Mouse (Mus musculus): ENCODE results near the gene Cyp2u1. TPM values are rescaled to one million over a fixed set of nuclear protein-coding genes. Genes with fewer than 3 reads are reported as not detected.
"Not testable (repeated sequence)": the region's sequence is repeated elsewhere in the genome, so short reads cannot be mapped to it uniquely, and the experiment has no call there.

Cyp2u1 gene
- polyA plus RNA-seq (2016; fragmentation: Nextera tagmentation; extraction: Ambion mirVana), result 8.2 and 8.5 TPM in 2 replicates

DNA sequence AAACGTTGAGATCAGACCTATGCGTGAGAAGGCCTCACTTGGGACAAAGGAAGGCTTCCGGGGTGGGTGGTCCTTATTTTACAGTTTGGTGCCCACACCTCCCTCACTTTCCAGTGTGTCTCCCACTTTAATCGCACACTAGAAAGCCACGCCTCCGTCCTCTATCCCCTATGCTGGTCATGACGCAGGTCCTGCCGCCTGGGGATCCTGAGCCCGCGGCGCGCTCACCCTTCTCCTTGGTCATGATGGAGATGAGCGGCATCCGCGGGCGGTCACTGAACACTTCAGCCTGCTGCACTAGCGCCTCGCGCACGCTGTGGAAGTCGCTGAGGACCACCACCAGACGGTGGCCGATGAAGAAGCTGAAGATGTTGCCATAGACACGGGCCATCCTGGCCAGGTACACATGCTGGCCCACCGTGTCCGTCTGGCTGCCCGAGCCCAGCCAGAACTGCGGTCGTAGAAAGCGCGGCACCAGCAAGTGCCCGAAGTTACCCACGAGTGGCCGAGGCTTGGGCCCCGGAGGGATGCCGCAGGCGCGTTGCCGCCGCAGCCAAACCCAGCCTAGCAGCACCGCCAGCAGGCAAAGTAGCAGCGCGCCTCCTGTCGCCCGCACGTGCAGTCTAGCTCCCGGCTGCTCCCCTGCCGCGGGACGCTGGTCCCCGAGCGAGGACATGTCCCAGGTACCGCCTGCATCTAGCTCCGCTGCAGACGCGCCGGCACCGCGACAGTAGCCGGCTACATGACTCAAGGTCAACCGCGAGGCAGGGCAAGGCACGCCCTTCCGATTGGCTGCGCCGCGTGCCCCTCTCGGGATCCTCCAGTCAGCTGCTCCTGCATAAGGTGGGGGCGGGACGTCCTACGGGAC lies at the start of gene Cyp2u1:
TSS of gene Cyp2u1 (minus strand) at position 776 of the 868 bp plus-strand sequence.
- ATAC-seq (ENCODE audit: insufficient number of reproducible peaks, low FRiP score), result peak; percentile 95
- peak within 1 kb of the TSS; percentile 73 for H3K4me3 ChIP-seq
- under 1% methylated on average over 69 of the region's 71 CpGs for WGBS
- peak within 1 kb of the TSS; percentile 79 for H3K9ac ChIP-seq
- H3K36me3 ChIP-seq, result no peaks in the 10 kb centered on the region
- peak within 1 kb of the TSS; percentile 97 for H3K4me2 ChIP-seq
- peak within 1 kb of the TSS; percentile 74 for H3K27ac ChIP-seq (ENCODE audit: poor library complexity, severe bottlenecking)
- H3K9me3 ChIP-seq (replicated peaks), result no peaks in the 10 kb centered on the region; the same call in 1 of the 2 replicates
- H3K4me1 ChIP-seq (replicated peaks), result peaks cover 8% of the 10 kb centered on the region
- 0 out of 2 replicates have a peak, but pooled peaks cover 4% of the 10 kb centered on the region for H3K27me3 ChIP-seq (replicated peaks)

DNA sequence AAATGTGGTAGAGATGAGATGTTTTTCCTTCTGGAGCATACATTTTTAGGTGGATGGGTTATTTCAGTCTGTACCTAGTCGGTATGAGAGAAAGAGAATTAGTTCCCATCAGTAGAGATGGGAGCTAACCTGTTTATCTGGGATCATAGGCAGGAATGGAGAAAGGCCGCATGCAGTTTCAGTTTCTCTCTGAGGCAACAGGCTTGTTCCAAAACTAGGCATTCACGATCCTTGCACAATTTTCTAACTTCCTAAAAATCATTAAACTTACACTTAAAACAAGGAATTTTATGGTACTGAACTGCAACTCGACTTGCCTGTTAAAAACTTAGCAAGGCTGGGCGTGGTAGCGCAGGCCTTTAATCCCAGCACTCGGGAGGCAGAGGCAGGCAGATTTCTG lies 47.5 kb upstream of the Cyp2u1 start:
- H3K27me3 ChIP-seq (replicated peaks), result no peaks in the 10 kb centered on the region
- WGBS, result 88% methylated on average over 7 of the region's 7 CpGs
- ATAC-seq (ENCODE audit: insufficient number of reproducible peaks, low FRiP score), result no peak

DNA sequence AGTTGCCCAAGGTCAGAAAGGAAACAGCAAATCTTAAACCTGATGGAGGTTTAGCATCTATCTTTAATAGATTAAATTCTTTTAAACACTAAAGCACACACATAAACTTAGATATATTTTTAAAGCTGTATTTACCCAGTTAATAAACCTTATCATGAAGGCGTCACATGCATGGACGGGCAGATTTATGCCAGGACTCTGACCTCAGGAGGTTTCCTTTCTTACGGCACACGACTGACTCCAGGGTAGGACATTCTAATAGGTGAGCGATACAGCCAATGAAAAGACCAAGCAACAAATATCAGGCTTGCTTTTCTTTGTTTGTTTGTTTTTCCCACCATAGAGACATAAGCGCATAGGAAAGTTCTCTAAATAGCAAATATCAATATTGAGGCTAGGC lies 46.0 kb upstream of the Cyp2u1 start:
- no peak for ATAC-seq (ENCODE audit: insufficient number of reproducible peaks, low FRiP score)
- no peak overlapping the region for H3K9ac ChIP-seq
- no peak overlapping the region for H3K4me3 ChIP-seq
- WGBS, result 76% methylated on average over 6 of the region's 6 CpGs
- no peaks in the 10 kb centered on the region for H3K4me1 ChIP-seq (replicated peaks)
- no peaks in the 10 kb centered on the region for H3K27me3 ChIP-seq (replicated peaks)
- no peak overlapping the region for H3K4me2 ChIP-seq
- no peaks in the 10 kb centered on the region for H3K36me3 ChIP-seq
- no peaks in the 10 kb centered on the region for H3K9me3 ChIP-seq (replicated peaks)
- no peak overlapping the region for H3K27ac ChIP-seq (ENCODE audit: poor library complexity, severe bottlenecking)

More for the DNA sequence above, 47.5 kb upstream of the Cyp2u1 start:
- Histone ChIP-seq H3K9ac (no peak overlapping the region), H3K9me3 (replicated peaks) (no peaks in the 10 kb centered on the region), H3K4me3 (no peak overlapping the region), H3K36me3 (no peaks in the 10 kb centered on the region), H3K4me2 (no peak overlapping the region), H3K27ac (ENCODE audit: poor library complexity, severe bottlenecking) (no peak overlapping the region), H3K4me1 (replicated peaks) (no peaks in the 10 kb centered on the region)

DNA sequence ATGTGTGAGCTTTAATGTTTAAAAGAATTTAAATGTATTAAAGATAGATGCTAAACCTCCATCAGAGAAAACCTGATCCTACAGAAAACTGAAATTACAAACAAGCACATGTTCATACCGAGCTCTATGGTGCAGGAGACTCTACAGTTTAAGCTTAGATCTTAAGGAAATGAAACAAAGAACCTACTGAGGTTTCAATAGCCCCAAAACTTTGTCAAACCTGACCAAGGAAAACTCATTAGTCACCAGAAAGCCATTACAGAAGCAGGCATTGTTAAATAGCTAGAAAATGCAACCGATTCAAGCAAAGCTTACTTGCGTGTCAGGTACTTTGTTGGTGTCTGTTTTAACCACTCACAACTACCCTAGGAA lies 45.5 kb upstream of the Cyp2u1 start:
- ATAC-seq (ENCODE audit: insufficient number of reproducible peaks, low FRiP score), result no peak
- 78% methylated on average over 3 of the region's 3 CpGs for WGBS
- no peaks in the 10 kb centered on the region for H3K27me3 ChIP-seq (replicated peaks)

DNA sequence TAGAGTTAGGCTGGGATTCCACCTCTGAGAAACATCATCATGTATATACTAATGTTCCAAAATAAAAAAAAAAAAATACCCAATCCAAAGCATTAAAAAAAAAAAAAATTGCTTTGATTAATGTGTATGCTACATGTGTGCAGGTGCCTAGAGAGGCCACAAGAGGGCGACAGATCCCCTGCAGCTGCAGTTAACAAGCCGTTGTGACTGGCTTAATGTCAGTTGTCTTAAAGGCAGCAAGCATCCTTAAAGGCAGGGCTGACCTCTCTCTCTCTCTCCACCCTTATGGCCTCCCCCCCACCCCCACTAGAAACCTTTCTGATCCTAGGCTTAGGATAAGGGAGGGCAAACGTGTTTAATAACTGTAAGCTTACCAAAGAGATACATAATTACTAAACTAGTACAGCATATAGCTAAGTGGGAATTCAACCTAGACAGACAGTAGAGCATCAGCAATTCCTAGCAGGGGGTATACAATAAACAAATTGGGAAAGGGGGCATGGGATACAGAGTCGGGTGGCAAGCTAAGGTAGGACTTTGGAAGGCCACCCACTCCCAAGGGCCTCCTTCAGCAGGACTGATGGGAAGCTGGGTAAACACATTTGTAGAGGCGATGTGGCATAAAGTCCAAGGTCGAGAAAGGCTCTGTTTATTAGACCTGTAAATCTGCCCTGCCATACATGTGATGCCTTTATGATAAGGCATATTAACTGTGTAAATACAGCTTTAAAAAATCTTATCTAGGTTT lies 45.0 kb upstream of the Cyp2u1 start:
- Histone ChIP-seq H3K4me1 (replicated peaks) (no peaks in the 10 kb centered on the region), H3K9ac (no peak overlapping the region), H3K4me3 (no peak overlapping the region), H3K27me3 (replicated peaks) (no peaks in the 10 kb centered on the region), H3K36me3 (no peaks in the 10 kb centered on the region), H3K4me2 (no peak overlapping the region), H3K27ac (ENCODE audit: poor library complexity, severe bottlenecking) (no peak overlapping the region), H3K9me3 (replicated peaks) (no peaks in the 10 kb centered on the region)
- ATAC-seq (ENCODE audit: insufficient number of reproducible peaks, low FRiP score), result no peak
- WGBS, result 55% methylated on average over 6 of the region's 6 CpGs

More for the DNA sequence above, 45.5 kb upstream of the Cyp2u1 start:
- no peak overlapping the region for H3K4me2 ChIP-seq
- H3K4me1 ChIP-seq (replicated peaks), result no peaks in the 10 kb centered on the region
- H3K27ac ChIP-seq (ENCODE audit: poor library complexity, severe bottlenecking), result no peak overlapping the region
- no peak overlapping the region for H3K4me3 ChIP-seq
- no peak overlapping the region for H3K9ac ChIP-seq
- no peaks in the 10 kb centered on the region for H3K9me3 ChIP-seq (replicated peaks)
- H3K36me3 ChIP-seq, result no peaks in the 10 kb centered on the region

DNA sequence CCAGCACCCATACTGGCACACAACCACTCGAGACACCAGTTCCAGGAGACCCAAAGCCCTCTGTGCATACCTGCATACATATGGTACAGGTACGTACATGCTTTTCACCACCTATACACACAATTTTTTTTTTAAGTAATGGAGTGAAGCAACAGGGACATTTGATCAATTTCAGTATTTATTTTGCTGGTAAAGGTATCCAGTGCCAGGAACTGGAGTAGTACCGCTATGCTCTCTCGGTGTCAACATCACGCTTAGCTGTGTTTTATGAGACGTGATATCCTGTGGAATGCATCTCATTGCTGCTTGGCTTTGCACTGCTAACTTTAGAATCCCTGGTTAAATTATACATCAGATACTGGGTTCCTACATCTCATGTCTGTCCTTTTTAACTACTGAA lies 42.9 kb upstream of the Cyp2u1 start:
- Histone ChIP-seq H3K36me3 (no peaks in the 10 kb centered on the region), H3K27ac (ENCODE audit: poor library complexity, severe bottlenecking) (no peak overlapping the region), H3K9ac (no peak overlapping the region), H3K9me3 (replicated peaks) (no peaks in the 10 kb centered on the region), H3K27me3 (replicated peaks) (no peaks in the 10 kb centered on the region), H3K4me3 (no peak overlapping the region), H3K4me2 (no peak overlapping the region), H3K4me1 (replicated peaks) (no peaks in the 10 kb centered on the region)
- ATAC-seq (ENCODE audit: insufficient number of reproducible peaks, low FRiP score), result no peak
- WGBS, result 91% methylated on average over 6 of the region's 6 CpGs

DNA sequence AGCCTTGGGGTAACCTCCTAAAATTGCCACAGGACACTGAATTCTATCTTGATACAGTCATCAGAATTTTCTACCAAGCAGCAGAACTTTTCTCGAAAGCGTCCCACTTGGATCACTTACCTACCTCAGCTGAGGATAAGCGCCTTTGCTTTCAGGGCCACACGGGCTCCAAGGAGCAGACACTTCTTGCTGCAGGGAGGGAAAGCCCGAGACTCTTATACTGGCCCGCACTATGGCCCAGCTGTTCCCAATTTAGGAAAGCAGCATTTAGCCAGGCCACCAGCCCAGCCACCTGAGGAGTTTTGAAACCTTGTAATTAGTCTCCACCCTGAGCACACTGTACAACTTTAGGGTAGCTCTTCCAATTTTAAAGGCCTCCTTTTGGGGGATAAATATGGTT lies 40.3 kb upstream of the Cyp2u1 start:
- Histone ChIP-seq H3K4me2 (no peak overlapping the region), H3K9me3 (replicated peaks) (no peaks in the 10 kb centered on the region), H3K27ac (ENCODE audit: poor library complexity, severe bottlenecking) (no peak overlapping the region), H3K4me3 (no peak overlapping the region), H3K27me3 (replicated peaks) (no peaks in the 10 kb centered on the region), H3K4me1 (replicated peaks) (no peaks in the 10 kb centered on the region), H3K36me3 (no peaks in the 10 kb centered on the region), H3K9ac (no peak overlapping the region)
- no peak for ATAC-seq (ENCODE audit: insufficient number of reproducible peaks, low FRiP score)
- 78% methylated on average over 6 of the region's 6 CpGs for whole genome bisulfite sequencing

DNA sequence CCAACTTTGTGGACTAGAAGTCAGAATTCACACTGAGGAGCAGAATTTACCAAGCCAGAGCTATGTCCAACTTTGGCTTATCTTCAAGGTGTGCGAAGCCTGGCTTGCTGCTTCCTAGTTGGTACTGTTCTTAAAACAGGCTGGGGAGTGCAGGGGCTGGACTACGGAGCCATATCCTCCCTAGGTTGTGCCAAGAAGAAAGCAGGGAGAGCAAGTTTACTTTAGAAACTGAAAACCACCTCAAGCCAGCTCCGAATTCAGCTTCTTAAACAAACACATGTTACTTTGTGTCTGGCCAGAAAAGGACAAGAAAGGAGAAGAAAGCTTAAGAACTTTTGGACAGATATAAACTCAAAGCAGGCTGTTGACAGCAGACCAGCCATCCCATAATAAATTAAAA lies 37.9 kb upstream of the Cyp2u1 start:
- Histone ChIP-seq H3K36me3 (no peaks in the 10 kb centered on the region), H3K4me3 (no peak overlapping the region), H3K9me3 (replicated peaks) (no peaks in the 10 kb centered on the region), H3K9ac (no peak overlapping the region), H3K4me2 (no peak overlapping the region), H3K27me3 (replicated peaks) (no peaks in the 10 kb centered on the region), H3K4me1 (replicated peaks) (no peaks in the 10 kb centered on the region), H3K27ac (ENCODE audit: poor library complexity, severe bottlenecking) (no peak overlapping the region)
- WGBS, result 61% methylated on average over 3 of the region's 3 CpGs
- no peak for ATAC-seq (ENCODE audit: insufficient number of reproducible peaks, low FRiP score)

DNA sequence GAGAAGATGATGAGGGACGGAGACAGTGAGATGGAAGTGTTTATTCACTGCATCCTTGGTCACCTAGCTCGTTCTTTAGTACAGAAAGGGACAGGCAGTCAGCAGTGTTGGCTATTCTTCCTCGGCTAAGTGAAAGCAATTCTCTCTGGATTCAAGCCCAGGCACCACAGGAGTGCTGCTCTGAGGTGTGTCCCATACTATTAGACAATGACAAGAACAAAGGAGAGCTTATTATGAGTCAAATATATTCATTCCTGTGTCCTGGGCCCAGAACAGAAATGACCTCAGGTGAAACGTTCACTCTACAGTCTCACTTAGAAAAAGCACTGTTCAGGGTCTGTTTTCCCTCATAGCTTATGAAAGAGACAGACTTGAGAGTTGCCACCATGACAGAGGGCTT lies 36.3 kb upstream of the Cyp2u1 start:
- 71% methylated on average over 4 of the region's 4 CpGs for WGBS
- H3K27me3 ChIP-seq (replicated peaks), result no peaks in the 10 kb centered on the region
- no peak overlapping the region for H3K4me3 ChIP-seq
- H3K27ac ChIP-seq (ENCODE audit: poor library complexity, severe bottlenecking), result no peak overlapping the region
- H3K36me3 ChIP-seq, result no peaks in the 10 kb centered on the region
- no peak overlapping the region for H3K4me2 ChIP-seq
- peaks cover 13% of the 10 kb centered on the region for H3K4me1 ChIP-seq (replicated peaks)
- no peak overlapping the region for H3K9ac ChIP-seq
- no peak for ATAC-seq (ENCODE audit: insufficient number of reproducible peaks, low FRiP score)
- no peaks in the 10 kb centered on the region for H3K9me3 ChIP-seq (replicated peaks)

DNA sequence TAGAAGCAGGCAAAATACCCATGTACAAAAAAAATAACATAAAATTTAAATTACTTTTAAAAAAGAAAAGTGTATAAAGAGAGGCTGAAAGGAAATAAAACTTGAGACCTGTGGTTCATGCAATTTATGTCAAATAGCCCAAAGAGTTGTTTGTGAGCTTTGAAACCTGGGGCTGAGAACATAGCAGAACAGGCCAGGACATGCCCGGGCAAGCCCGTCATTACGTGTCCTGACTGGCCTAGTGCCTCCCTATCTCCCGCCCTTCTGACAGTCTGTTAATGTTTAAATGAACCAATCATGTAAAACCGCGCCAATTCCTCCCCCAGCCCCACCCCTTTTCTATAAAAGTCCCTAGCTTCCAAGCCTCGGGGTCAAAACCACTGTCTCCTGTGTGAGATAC lies 34.7 kb upstream of the Cyp2u1 start:
- peaks cover 16% of the 10 kb centered on the region for H3K4me1 ChIP-seq (replicated peaks)
- not testable (repeated sequence) for H3K9ac ChIP-seq; H3K27me3 ChIP-seq (replicated peaks); H3K4me3 ChIP-seq; ATAC-seq (ENCODE audit: insufficient number of reproducible peaks, low FRiP score); H3K9me3 ChIP-seq (replicated peaks); H3K27ac ChIP-seq (ENCODE audit: poor library complexity, severe bottlenecking); H3K36me3 ChIP-seq; H3K4me2 ChIP-seq
- 99% methylated on average over 7 of the region's 7 CpGs for WGBS

DNA sequence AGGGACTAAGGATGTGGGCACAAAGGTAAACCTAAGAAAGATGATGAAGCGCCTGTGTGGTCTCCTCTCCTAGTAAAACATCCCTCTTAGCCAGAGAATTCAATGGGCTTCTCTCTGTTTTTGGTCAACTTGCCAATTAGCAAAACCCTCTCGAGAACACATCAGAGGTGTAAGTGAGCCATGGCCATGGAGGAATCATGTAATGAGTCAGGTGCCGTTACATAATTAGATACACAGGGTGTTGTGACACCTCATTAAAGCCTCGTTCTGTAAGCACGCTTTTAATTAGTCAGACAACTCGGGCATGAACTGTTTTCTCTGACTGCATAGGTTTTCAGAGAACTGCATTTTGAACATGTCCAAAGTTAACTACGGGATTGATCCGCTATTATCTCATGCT lies 33.6 kb upstream of the Cyp2u1 start:
- 90% methylated on average over 8 of the region's 8 CpGs for WGBS
- H3K4me3 ChIP-seq, result no peak overlapping the region
- ATAC-seq (ENCODE audit: insufficient number of reproducible peaks, low FRiP score), result no peak
- no peak overlapping the region for H3K4me2 ChIP-seq
- no peak overlapping the region for H3K9ac ChIP-seq
- H3K36me3 ChIP-seq, result no peaks in the 10 kb centered on the region
- peaks cover 16% of the 10 kb centered on the region for H3K4me1 ChIP-seq (replicated peaks)
- H3K27me3 ChIP-seq (replicated peaks), result no peaks in the 10 kb centered on the region
- no peak overlapping the region for H3K27ac ChIP-seq (ENCODE audit: poor library complexity, severe bottlenecking)
- H3K9me3 ChIP-seq (replicated peaks), result no peaks in the 10 kb centered on the region

All from heart, embryonic 12.5 days (tissue).